Mouse (Mus musculus): ENCODE results near the gene Ccn6. TPM values are rescaled to one million over a fixed set of nuclear protein-coding genes. Genes with fewer than 3 reads are reported as not detected.

Ccn6 gene
- polyA plus RNA-seq, 1 experiment from 2014 or later: not detected

GRCm38 (mm10) chr10:39108837-39109488, 54.6 kb downstream of the Ccn6 start:
- WGBS: 64% methylated on average over 10 of the region's 10 CpGs
- no peaks in the 10 kb centered on the region for H3K9me3 ChIP-seq
- no peak overlapping the region for H3K27ac ChIP-seq (replicated peaks)
- no peak overlapping the region for H3K4me3 ChIP-seq
- H3K36me3 ChIP-seq: peaks cover 79% of the 10 kb centered on the region
- no peaks in the 10 kb centered on the region for H3K27me3 ChIP-seq (replicated peaks)
- no peak overlapping the region for H3K9ac ChIP-seq
- no peaks in the 10 kb centered on the region for H3K4me1 ChIP-seq
- no peak overlapping the region for H3K4me2 ChIP-seq
- ATAC-seq (ENCODE audit: extremely low read depth, insufficient number of reproducible peaks, low FRiP score, low TSS enrichment): no peak

GRCm38 (mm10) chr10:39106935-39107334, 56.7 kb downstream of the Ccn6 start:
- H3K9ac ChIP-seq: no peak overlapping the region
- H3K4me1 ChIP-seq: no peaks in the 10 kb centered on the region
- no peaks in the 10 kb centered on the region for H3K27me3 ChIP-seq (replicated peaks)
- ATAC-seq (ENCODE audit: extremely low read depth, insufficient number of reproducible peaks, low FRiP score, low TSS enrichment): no peak
- no peak overlapping the region for H3K4me3 ChIP-seq
- no peaks in the 10 kb centered on the region for H3K9me3 ChIP-seq
- no peak overlapping the region for H3K4me2 ChIP-seq
- peaks cover 94% of the 10 kb centered on the region for H3K36me3 ChIP-seq
- no peak overlapping the region for H3K27ac ChIP-seq (replicated peaks)
- WGBS: 64% methylated on average over 4 of the region's 4 CpGs

GRCm38 (mm10) chr10:39106413-39106812, 57.2 kb downstream of the Ccn6 start:
- H3K9me3 ChIP-seq: no peaks in the 10 kb centered on the region
- no peak overlapping the region for H3K4me2 ChIP-seq
- peaks cover 93% of the 10 kb centered on the region for H3K36me3 ChIP-seq
- H3K9ac ChIP-seq: no peak overlapping the region
- H3K27me3 ChIP-seq (replicated peaks): no peaks in the 10 kb centered on the region
- H3K27ac ChIP-seq (replicated peaks): no peak overlapping the region
- ATAC-seq (ENCODE audit: extremely low read depth, insufficient number of reproducible peaks, low FRiP score, low TSS enrichment): no peak
- no peak overlapping the region for H3K4me3 ChIP-seq
- 70% methylated on average over 3 of the region's 3 CpGs for WGBS
- H3K4me1 ChIP-seq: no peaks in the 10 kb centered on the region

- no peaks in the 10 kb centered on the region for H3K4me1 ChIP-seq
- no peak overlapping the region for H3K4me2 ChIP-seq
- no peak overlapping the region for H3K9ac ChIP-seq
- no peaks in the 10 kb centered on the region for H3K27me3 ChIP-seq (replicated peaks)
- WGBS: 88% methylated on average over 8 of the region's 8 CpGs
- peaks cover 93% of the 10 kb centered on the region for H3K36me3 ChIP-seq
- no peak for ATAC-seq (ENCODE audit: extremely low read depth, insufficient number of reproducible peaks, low FRiP score, low TSS enrichment)
- H3K27ac ChIP-seq (replicated peaks): no peak overlapping the region
- H3K4me3 ChIP-seq: no peak overlapping the region
- H3K9me3 ChIP-seq: no peaks in the 10 kb centered on the region
These were observed 58.7 kb downstream of the Ccn6 start for GRCm38 (mm10) chr10:39104803-39105449.

Other genes starting within 250 kb of the Ccn6 start
- gene Lama4, start 198.3 kb downstream of the Ccn6 start, polyA plus RNA-seq (2015; fragmentation: Nextera tagmentation; extraction: Ambion mirVana): 105 and 110 TPM in 2 replicates
- 8.7 and 9.6 TPM in 2 replicates for gene Fam229b, start 29.9 kb downstream of the Ccn6 start, polyA plus RNA-seq (2015; fragmentation: Nextera tagmentation; extraction: Ambion mirVana)
- gene Tube1, start 29.8 kb downstream of the Ccn6 start, polyA plus RNA-seq (2015; fragmentation: Nextera tagmentation; extraction: Ambion mirVana): 8.6 and 10.1 TPM in 2 replicates
- 11.2 and 13.3 TPM in 2 replicates for gene Fyn, start 205.1 kb upstream of the Ccn6 start, polyA plus RNA-seq (2015; fragmentation: Nextera tagmentation; extraction: Ambion mirVana)

Data from heart, embryonic 13.5 days (tissue).